Mouse (Mus musculus): ENCODE measurements at regions not wholly inside any gene's neighbourhood (a gene's known extent, or its start where the extent isn't known, plus 50 kb on each side); places are given as distances from the start of the nearest gene placed in this dataset.

GRCm38 (mm10) chr3:121618561-121618960 is 52.0 kb upstream of the 4930432M17Rik start:
- TF ChIP-seq GATA1 (IDR thresholded peaks at IDR 0.05; ENCODE audit: borderline replicate concordance, low read length) (no peak), FLI1 (IDR thresholded peaks at IDR 0.05; ENCODE audit: low read length) (no peak)
- H3K36me3 ChIP-seq (replicated peaks; ENCODE audit: low read length) = no peaks in the 10 kb centered on the region
- peaks cover 13% of the 10 kb centered on the region for H3K4me1 ChIP-seq
- H3K4me3 ChIP-seq (replicated peaks) = no peak overlapping the region
- H3K9me3 ChIP-seq = no peaks in the 10 kb centered on the region
- peaks cover 4% of the 10 kb centered on the region for H3K27me3 ChIP-seq (replicated peaks)

DNA sequence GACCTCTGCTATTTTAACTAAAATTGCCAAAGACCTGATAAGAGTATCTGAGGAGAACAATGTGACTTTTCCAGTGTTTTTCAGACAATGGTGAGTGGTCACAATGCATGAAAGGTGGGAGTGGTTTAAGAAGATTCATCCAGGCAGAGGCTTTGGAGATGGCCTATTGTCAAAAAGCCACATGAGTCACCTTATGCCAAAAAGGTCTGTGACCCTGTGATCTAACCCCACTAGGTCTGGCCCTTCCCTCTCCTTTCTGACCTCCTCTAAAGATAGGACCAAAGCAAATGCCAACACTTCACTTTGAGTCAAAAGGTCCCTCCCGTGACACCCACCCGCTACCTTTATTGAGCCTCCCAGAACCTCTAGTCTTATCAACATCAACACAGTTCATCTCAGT is 52.4 kb upstream of the 4930432M17Rik start:
- H3K36me3 ChIP-seq (replicated peaks; ENCODE audit: low read length) = no peaks in the 10 kb centered on the region
- H3K9me3 ChIP-seq = no peaks in the 10 kb centered on the region
- no peak for TF ChIP-seq FLI1 (IDR thresholded peaks at IDR 0.05; ENCODE audit: low read length)
- TF ChIP-seq GATA1 (IDR thresholded peaks at IDR 0.05; ENCODE audit: borderline replicate concordance, low read length) = no peak
- H3K4me3 ChIP-seq (replicated peaks) = no peak overlapping the region
- peaks cover 6% of the 10 kb centered on the region for H3K27me3 ChIP-seq (replicated peaks)
- H3K4me1 ChIP-seq = peaks cover 13% of the 10 kb centered on the region

DNA sequence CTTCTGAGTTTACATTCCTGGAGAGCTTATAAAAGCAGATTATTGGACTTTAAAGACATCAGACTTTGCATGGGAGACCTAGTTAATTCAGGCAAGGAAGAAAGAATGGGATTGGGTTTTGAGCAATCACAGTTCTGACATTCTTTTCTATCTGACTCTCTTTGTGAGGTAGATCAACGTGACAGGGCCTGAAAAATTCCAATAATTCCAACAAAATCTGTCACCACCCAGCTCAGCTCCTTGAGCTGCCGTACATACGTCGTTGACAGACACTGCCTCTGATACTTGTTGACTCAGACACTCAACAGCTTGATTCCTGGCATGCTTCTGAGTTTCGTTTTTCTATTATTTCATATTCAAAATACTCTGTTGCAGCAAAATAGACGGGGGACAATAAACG is 53.2 kb upstream of the 4930432M17Rik start:
- no peaks in the 10 kb centered on the region for H3K36me3 ChIP-seq (replicated peaks; ENCODE audit: low read length)
- H3K27me3 ChIP-seq (replicated peaks) = peaks cover 7% of the 10 kb centered on the region
- H3K4me3 ChIP-seq (replicated peaks) = no peak overlapping the region
- H3K4me1 ChIP-seq = peaks cover 13% of the 10 kb centered on the region
- no peak for TF ChIP-seq GATA1 (IDR thresholded peaks at IDR 0.05; ENCODE audit: borderline replicate concordance, low read length)
- no peak for TF ChIP-seq FLI1 (IDR thresholded peaks at IDR 0.05; ENCODE audit: low read length)
- H3K9me3 ChIP-seq = no peaks in the 10 kb centered on the region

DNA sequence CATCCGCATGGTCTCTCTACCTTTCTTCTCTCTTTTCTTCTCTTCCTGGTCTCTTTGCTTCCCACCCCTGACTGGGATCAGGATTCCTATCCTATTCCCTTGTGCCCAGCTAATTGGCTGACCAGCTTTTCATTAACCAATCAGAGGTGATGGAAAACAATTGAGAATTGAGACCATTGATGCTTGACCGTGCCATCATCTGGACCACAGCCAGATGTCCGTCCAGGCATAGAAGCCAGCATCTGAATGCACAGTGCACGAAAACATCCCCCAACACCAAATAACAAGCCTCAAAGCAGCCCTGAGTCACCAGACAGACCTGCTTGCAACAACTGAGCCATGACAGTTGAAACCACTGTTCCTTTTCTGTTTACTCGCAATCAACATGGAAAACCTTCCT is 54.5 kb upstream of the 4930432M17Rik start:
- Histone ChIP-seq H3K9me3 (no peaks in the 10 kb centered on the region), H3K36me3 (replicated peaks; ENCODE audit: low read length) (no peaks in the 10 kb centered on the region), H3K4me3 (replicated peaks) (no peak overlapping the region), H3K27me3 (replicated peaks) (peaks cover 7% of the 10 kb centered on the region), H3K4me1 (peaks cover 13% of the 10 kb centered on the region)
- no peak for TF ChIP-seq GATA1 (IDR thresholded peaks at IDR 0.05; ENCODE audit: borderline replicate concordance, low read length)

DNA sequence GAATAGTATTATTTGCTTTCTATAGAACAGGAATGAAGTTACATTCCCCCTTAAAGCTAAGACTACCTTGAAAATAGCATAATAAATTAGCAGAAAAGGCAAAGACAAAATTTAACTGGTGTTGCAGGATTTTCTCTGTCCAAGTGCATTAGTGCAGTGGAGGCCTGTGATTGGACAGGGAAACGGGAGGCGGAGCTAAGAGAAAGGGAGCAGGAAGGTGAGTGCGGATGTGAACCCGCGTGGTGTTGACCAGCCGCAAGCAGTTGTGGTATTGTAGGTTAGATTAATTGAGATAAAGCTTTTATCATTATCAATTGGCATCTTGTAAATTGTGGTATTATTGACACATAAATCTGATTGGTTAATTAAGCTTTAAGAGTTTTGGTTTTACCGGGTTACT is 55.8 kb upstream of the 4930432M17Rik start:
- H3K4me3 ChIP-seq (replicated peaks) = no peak overlapping the region
- H3K4me1 ChIP-seq = peaks cover 15% of the 10 kb centered on the region
- TF ChIP-seq GATA1 (IDR thresholded peaks at IDR 0.05; ENCODE audit: borderline replicate concordance, low read length) (no peak), FLI1 (IDR thresholded peaks at IDR 0.05; ENCODE audit: low read length) (no peak)
- no peaks in the 10 kb centered on the region for H3K9me3 ChIP-seq
- H3K27me3 ChIP-seq (replicated peaks) = peaks cover 9% of the 10 kb centered on the region
- no peaks in the 10 kb centered on the region for H3K36me3 ChIP-seq (replicated peaks; ENCODE audit: low read length)

DNA sequence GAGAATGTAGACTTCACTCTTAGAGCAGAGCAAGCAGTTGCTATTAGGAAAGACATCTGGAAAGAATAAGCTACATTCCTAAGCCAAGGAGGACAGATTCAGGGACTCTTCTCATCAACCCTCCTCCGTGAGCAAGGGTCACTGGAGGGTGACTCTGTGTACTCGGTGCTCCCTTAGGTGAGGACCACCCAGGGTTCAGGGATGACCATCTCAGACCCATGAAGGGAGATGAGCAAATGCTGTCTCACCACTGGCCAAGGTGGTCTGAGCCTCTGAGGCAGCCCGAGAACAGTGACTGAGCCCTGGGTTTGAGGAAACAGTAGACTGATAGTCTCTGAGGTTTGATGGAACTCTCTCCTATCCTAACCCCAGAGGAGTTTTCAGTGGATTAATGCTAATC is 57.3 kb upstream of the 4930432M17Rik start:
- H3K9me3 ChIP-seq = no peaks in the 10 kb centered on the region
- H3K4me3 ChIP-seq (replicated peaks) = no peak overlapping the region
- TF ChIP-seq GATA1 (IDR thresholded peaks at IDR 0.05; ENCODE audit: borderline replicate concordance, low read length) (no peak), FLI1 (IDR thresholded peaks at IDR 0.05; ENCODE audit: low read length) (no peak)
- H3K27me3 ChIP-seq (replicated peaks) = peaks cover 20% of the 10 kb centered on the region
- no peaks in the 10 kb centered on the region for H3K36me3 ChIP-seq (replicated peaks; ENCODE audit: low read length)
- peaks cover 11% of the 10 kb centered on the region for H3K4me1 ChIP-seq

GRCm38 (mm10) chr3:121609845-121610244 is 60.7 kb upstream of the 4930432M17Rik start:
- H3K4me1 ChIP-seq = peaks cover 7% of the 10 kb centered on the region; the same call in 1 of the 2 replicates

DNA sequence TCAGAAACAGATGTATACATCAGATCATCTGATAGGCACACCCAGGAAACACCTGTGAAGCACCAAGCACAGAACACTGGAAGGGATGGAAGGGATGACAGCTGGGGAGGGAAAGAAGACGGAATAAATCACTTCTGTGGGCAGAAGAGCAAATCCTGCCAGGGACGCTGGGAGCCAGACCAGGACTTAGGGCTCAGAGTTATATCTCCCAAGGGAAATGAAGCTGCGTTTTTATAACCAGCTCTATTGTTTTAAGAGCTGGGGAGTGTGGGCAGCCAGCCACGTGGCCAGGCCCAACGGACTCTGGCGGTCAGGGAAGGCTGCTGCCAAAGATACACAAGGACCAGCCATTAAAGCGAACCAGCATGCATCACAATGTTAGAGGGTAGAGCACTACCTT is 61.5 kb upstream of the 4930432M17Rik start:
- TF ChIP-seq FLI1 (IDR thresholded peaks at IDR 0.05; ENCODE audit: low read length) (no peak), GATA1 (IDR thresholded peaks at IDR 0.05; ENCODE audit: borderline replicate concordance, low read length) (no peak)

More at GRCm38 (mm10) chr3:121609845-121610244, 60.7 kb upstream of the 4930432M17Rik start:
- Histone ChIP-seq H3K4me3 (replicated peaks) (no peak overlapping the region), H3K27me3 (replicated peaks) (peaks cover 28% of the 10 kb centered on the region), H3K36me3 (replicated peaks; ENCODE audit: low read length) (no peaks in the 10 kb centered on the region), H3K9me3 (peaks cover 20% of the 10 kb centered on the region)
- TF ChIP-seq FLI1 (IDR thresholded peaks at IDR 0.05; ENCODE audit: low read length) = no peak
- TF ChIP-seq GATA1 (IDR thresholded peaks at IDR 0.05; ENCODE audit: borderline replicate concordance, low read length) = no peak

GRCm38 (mm10) chr3:121604737-121605136 is 65.8 kb upstream of the 4930432M17Rik start:
- peaks cover 43% of the 10 kb centered on the region for H3K27me3 ChIP-seq (replicated peaks)
- TF ChIP-seq FLI1 (IDR thresholded peaks at IDR 0.05; ENCODE audit: low read length) = no peak
- no peak for TF ChIP-seq GATA1 (IDR thresholded peaks at IDR 0.05; ENCODE audit: borderline replicate concordance, low read length)
- peaks cover 5% of the 10 kb centered on the region; the same call in 1 of the 2 replicates for H3K4me1 ChIP-seq
- H3K4me3 ChIP-seq (replicated peaks) = no peak overlapping the region
- H3K36me3 ChIP-seq (replicated peaks; ENCODE audit: low read length) = no peaks in the 10 kb centered on the region
- peaks cover 22% of the 10 kb centered on the region for H3K9me3 ChIP-seq

More for the DNA sequence above, 61.5 kb upstream of the 4930432M17Rik start:
- H3K36me3 ChIP-seq (replicated peaks; ENCODE audit: low read length) = no peaks in the 10 kb centered on the region
- peaks cover 35% of the 10 kb centered on the region for H3K27me3 ChIP-seq (replicated peaks)
- H3K4me1 ChIP-seq = peaks cover 7% of the 10 kb centered on the region; the same call in 1 of the 2 replicates
- H3K9me3 ChIP-seq = peaks cover 22% of the 10 kb centered on the region
- H3K4me3 ChIP-seq (replicated peaks) = no peak overlapping the region

DNA sequence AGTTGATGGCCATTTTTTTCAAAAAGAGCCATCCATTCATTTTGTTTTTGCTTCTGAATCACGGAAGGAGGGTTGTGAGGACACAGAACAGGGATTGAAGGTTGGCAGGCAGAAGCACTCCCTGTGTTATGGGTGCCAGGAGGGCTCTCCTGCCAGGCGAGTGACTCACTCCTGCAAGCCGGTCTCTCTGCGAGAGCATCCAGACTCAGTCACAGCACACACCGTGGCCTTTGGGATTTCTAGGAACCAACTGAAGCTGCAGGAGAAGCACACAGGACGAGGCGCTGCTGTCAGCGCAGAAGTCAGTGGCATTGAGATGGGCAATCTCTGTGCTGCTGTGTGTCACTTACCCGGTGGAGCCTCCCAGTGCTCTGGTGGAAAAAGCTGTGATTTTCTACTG is 66.5 kb upstream of the 4930432M17Rik start:
- Histone ChIP-seq H3K36me3 (replicated peaks; ENCODE audit: low read length) (no peaks in the 10 kb centered on the region), H3K27me3 (replicated peaks) (peaks cover 40% of the 10 kb centered on the region), H3K9me3 (peaks cover 22% of the 10 kb centered on the region), H3K4me3 (replicated peaks) (no peak overlapping the region), H3K4me1 (peaks cover under 1% of the 10 kb centered on the region; the same call in 1 of the 2 replicates)
- TF ChIP-seq GATA1 (IDR thresholded peaks at IDR 0.05; ENCODE audit: borderline replicate concordance, low read length) (no peak), FLI1 (IDR thresholded peaks at IDR 0.05; ENCODE audit: low read length) (no peak)

All from megakaryocyte, embryonic 14.5 days (primary cell).